Mouse (Mus musculus) embryonic fibroblast, embryonic 13.5 days (primary cell): ENCODE results near the gene Dclre1a.
"Not testable (repeated sequence)": the region's sequence is repeated elsewhere in the genome, so short reads cannot be mapped to it uniquely, and the experiment has no call there.

ENCODE experiments used
- CTCF ChIP-seq: IDR thresholded peaks from 2 replicates; pipeline ENCODE4 v1.5.1; 2011; ENCODE audit warnings: mild to moderate bottlenecking, control low read depth, low read length, moderate library complexity, borderline replicate concordance; ENCODE audit not compliant: insufficient read depth
- POLR2A ChIP-seq: IDR thresholded peaks from 2 replicates; pipeline ENCODE4 v1.6.1; 2011; ENCODE audit warnings: low read depth, mild to moderate bottlenecking, control low read depth, low read length, moderate library complexity

DNA sequence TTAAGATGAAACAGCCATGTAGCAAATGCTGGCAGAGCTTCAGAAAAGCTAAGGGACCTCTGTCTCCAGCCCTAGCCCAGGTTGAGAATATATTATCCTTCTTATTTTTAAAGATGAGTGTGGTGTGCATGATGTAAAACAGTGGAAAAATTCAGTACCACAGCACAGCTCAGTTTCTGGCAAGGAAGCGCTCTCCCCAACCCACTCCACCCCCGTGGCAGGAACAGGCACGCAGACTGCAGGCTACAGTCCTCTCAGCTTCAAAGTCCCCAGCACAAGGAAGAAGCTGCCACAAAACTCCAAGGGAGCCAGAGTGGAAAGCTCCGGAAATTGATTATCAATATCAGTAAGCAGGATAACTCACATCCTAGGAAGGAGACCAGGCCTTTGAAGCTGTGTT, 36.8 kb downstream of the Dclre1a start:
- not testable (repeated sequence) for TF ChIP-seq CTCF, POLR2A
